Mouse (Mus musculus): ENCODE results near the gene Agbl1.
A peak's percentile ranks its signal among the peaks of the same experiment; 100 is the strongest.

Gene Agbl1

GRCm38 (mm10) chr7:76392296-76392940, 162.7 kb downstream of the Agbl1 start:
- DNase-seq: no peak

DNA sequence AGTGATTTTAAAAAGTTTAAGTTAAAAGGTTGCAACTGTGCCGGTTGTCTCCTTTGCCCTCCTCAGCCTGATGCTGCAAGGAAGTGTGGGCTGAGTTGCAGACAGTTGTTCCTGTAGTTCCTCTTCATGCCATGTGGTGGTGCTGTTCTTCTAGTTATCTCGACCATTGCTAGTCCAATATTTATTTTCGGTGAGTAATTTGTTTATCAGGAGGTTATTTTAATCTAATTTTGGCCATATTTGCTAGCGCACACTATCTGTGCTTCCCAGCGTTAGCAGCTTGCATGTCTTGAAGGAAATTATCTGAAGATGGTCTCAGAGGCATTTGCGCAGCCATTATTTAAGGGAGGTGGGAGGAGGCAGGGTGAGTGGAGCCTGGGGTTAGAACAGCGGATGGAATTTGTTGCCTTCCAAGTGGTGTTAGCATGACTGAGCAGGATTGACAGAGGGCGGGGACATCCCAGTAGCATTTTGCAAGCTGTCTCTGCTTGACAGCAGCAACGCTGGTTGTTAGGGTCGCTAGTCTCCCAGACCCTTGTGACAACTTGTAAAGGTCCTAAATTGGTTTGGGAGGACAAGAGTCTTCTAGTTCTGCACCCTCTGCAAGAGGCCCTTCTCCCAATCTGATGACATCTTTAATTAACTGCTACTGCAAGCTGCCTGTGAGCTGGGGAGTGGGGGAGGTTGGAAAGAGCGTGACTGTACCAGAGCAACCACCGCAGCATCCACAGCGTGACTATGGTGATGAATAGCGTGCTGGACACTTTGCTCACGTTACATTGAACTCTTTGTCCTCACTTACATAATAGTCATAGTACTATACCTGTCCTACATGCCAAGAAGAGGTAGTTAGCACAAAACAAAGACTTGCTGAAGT, 163.5 kb downstream of the Agbl1 start:
- DNase-seq: peak; percentile 10 to 30

- peak in 1 of 2 experiments; percentile 7 for DNase-seq
Measured at GRCm38 (mm10) chr7:76407930-76408557, 178.4 kb downstream of the Agbl1 start.

DNA sequence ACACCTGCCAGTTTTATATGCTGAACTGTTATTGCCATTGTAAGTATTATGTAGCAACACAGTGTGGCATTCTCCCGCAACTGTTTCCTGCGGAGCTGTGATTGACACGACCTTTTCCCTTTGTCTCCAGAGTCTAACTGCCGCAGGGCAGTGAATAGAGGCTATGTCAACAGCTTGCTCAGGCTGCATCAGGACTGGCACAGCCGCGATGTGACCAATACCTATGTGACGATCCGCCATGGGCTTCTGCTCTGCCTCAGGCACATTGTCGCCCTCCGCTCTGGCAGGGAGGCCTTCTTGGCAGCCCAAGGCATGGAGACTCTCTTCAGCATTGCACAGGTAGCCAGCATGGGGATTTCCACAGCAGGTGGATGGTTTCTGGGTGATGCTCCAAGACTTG, 179.3 kb downstream of the Agbl1 start:
- no peak for DNase-seq

GRCm38 (mm10) chr7:76410403-76411180, 180.9 kb downstream of the Agbl1 start:
- no peak for DNase-seq

GRCm38 (mm10) chr7:76411933-76412587, 182.4 kb downstream of the Agbl1 start:
- DNase-seq: no peak

DNA sequence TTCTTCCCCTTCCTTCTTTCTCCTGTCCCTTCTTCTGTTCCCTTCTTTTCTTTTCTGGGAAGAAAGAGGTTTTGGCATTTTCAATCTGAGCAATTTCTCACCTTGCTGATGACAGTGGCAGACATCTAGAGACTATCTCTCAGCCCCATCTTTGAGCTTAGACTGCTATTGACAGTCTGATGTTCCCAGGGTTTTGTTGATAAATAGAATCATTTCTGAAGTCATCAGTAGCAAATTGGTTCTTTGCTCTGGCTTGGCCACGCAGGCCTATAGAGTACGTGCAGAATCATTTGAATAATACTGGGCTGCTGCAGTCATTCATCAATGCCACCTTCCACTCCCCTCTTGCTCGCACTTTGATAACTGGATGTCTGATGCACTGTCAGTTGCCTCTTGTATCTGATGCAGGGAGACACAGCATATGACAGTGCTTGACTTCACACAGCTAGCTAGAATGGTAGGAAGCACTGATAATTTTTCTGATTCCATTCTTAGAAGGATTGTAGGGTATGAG, 186.5 kb downstream of the Agbl1 start:
- DNase-seq: no peak

DNA sequence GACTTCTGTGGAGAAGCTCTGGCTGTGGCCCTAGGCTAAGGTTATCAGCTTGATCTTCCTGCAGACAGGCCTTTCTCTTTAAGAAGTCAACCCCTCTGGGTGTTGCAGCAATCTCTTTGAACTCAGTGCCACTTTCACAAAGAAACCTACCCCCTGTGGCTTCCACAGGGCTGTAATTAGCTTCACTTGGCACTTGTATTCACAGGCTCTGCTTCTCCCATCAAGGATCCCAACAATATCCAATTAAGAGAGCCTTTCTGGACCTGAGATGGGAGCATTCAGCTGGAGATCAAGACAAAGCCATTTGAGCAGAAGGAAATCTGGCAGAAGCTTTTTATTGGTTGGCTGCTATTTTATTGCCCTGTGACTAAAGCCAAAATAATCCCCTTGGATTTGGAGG, 208.9 kb downstream of the Agbl1 start:
- no peak for DNase-seq

- DNase-seq: no peak
Measured at GRCm38 (mm10) chr7:76438988-76439387, 209.3 kb downstream of the Agbl1 start.

DNA sequence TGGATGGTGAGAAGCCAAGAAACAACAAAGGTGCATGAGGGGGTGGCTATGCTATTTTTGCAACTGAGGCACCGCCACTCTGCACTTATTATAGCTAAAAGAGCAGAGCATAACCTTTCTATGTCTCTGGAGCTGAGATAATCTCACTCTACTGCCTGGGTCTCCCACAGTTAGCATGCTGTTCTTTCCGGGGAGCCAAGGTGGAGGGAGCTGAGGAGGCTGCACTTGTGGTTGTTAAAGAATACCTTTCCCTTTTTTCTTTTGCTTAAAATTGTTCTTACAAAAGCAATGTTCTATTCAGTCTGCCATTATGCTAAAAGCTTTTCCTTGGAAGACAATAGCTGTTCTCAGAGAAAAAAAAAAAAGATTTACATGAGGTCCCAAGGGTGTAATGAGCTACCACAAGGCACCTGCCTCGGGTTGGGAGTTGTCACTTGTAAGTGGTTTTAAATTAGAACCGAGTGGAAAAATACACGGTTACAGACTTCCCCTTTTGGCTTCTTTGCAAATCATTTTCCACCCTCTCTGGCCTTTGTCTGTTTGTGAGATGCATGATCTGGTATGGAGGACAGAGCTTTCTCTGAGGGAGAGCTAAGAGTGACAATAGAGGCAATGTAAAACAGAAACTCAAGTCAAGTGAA, 232.8 kb downstream of the Agbl1 start:
- no peak for DNase-seq

- no peak for DNase-seq
Measured at GRCm38 (mm10) chr7:76466427-76466826, 236.7 kb downstream of the Agbl1 start.

DNA sequence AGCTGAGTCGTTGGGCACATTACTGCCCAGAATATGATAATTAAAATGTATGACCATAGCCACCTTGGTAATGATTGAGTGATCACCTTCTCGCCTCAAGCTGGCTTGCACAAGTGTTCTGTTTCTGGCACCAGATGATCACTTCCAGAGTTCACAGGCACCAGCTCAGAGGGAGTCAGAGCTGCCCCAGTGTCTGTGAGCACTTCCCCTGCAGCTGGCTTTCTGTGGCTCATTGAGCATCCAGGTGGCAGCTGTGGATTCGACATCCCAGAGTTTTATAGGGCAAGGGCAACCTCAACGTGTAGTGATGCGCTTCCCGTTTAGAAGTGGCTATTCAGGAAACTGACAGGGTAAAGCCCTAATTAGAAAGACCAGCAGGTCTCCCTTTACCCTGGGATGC, 244.5 kb downstream of the Agbl1 start:
- DNase-seq: no peak

DNA sequence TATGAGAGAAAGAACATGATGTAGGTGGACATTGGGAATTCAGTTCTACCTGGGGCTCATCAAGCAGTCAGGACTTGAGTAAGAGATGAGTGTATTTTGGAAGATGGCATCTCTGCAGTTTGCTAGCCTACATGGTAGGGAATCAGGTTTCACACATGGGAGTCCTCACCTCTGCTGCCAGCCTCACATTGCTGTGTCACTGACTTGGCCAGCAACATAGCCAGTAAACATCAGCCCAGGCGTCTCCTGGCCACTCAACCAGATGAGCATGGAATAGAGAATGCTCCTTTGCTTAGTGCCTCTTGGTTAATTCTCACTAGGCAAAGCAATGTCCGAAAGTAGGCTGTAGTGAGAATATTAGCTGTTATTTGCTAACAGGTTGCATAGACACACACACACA, 255.9 kb downstream of the Agbl1 start:
- no peak for DNase-seq

GRCm38 (mm10) chr7:76487519-76487918, 257.8 kb downstream of the Agbl1 start:
- no peak for DNase-seq

GRCm38 (mm10) chr7:76524291-76524690, 294.6 kb downstream of the Agbl1 start:
- no peak for DNase-seq

DNA sequence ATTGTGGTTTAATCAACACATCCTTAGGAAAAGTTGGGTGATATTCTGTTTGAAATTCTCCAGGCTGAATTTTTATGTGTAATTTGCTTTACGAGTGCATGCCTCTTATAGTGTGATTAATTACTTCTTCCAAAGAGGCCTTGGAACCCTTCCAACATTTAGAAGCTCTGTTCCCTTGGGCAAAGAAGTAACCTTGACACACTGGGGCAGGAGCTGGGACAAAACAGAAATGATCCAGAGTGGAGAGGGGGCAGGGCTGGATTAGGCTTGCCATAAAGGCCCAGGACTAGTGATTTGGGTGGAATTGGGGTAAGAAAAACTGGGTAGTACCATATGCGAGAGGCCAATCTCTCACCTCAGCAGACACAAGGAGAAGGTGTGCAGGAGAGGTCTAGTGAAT, 316.8 kb downstream of the Agbl1 start:
- DNase-seq: no peak

DNA sequence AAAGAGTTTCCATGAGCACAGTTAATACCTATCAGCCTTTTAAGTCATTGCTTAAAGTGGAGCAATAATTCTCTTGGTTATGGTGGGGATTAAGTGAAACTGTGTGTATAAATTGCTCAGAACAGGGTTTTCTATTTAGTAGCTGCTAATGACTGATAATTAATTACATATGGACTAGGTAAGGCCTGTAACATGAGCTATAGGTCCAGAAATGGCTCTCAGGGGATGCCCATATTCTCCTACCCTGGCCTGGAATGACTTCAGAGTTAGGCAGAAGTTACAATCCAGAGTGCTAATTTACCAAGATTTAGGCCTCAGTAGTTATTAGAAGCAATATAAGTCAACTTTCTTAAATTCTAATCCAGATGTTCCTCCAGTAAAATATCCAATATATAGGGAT, 317.6 kb downstream of the Agbl1 start:
- DNase-seq: no peak

GRCm38 (mm10) chr7:76551860-76552259, 322.2 kb downstream of the Agbl1 start:
- DNase-seq: no peak

DNA sequence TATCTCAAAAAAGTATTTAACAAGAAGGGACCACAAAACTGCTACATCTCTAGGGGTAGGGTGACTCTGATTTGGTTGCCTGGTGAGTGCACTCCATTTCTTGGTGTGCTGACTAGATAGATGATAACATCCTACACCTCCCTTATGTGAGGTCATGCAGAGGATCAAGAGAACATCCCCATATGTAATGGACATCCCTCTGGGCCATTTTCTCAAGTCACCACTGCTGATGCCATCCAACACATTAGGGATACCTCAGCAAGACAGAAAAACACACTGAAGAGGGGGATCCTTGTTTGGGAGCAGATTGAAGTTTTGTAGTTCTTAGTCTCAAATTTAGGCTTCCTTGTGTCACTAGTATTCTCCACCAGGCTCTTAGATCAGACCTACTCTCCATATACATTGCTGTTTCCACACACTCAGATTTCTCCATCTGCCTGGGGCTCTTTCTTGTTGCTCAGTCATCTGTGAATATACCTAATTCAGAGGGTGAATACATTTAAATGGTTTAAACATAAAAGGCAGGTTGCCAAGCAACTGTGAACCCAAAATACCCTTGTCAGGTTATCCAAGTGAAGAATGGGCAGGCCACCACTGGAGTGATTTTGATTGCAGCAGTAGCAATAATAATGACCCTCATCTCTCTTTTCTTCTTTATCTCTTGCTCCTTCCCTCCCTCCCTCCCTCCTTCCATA, 331.0 kb downstream of the Agbl1 start:
- no peak for DNase-seq

DNA sequence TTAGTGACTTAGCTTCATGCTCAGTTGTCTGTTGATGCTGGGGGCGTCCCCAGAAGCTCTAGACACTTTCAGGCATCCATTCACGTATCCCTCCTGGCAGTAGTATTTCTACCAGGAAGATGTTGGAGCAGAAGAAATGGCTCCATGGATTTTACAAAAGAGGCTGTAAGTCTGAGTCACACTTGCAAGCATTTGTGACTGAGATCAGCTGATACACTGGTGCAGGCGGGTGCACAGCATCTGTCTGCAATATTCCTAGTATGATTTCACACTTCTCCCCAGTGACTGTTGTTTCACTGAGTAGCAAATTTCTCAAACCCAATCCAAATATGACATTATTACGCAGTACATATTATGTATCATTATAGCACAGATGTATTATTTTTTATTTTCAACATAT, 332.8 kb downstream of the Agbl1 start:
- DNase-seq: no peak

- DNase-seq: no peak
Measured at GRCm38 (mm10) chr7:76594566-76595079, 364.9 kb downstream of the Agbl1 start.

Data from thymus, postnatal 36 days (tissue).